ENCODE assay signal across 11 mouse cellular contexts in the genomic region with DNA sequence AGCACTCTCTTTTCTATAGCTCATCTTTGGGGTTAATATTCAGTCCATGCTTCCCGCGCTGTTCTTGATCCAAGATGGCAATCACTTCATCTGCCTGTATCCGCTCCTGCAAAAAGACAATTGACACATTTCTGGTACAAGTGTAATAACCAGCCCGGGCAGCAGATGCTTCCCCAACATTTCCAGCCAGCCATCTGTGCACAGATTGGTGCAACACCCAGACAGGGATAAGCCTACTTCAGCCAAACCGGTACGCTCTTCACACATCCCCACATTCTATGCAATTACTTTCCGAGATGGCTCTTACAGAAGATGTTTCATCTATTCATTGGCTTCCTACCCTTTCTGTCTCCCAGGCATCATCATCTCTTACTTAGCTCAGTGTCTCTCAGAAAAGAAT.
DNase-seq lines count a peak whose midpoint lies in the region; ATAC-seq and TF ChIP-seq lines count a peak whose summit lies in the region.
"Had no signal": no experiment of that assay in that cellular context is flagged by ENCODE, and none has a peak within 500 bp of the region (broad histone marks: within the 10 kb centered on the region; RNA-seq: fewer than 3 reads in every experiment).

No protein-coding gene starts in this region.

- peak; percentile 83 for DNase-seq in forebrain, embryonic 14.5 days (ENCODE audit: low spot score)
- DNase-seq in forebrain, postnatal 0 days, result peak; percentile 79
- DNase-seq in layer of hippocampus, postnatal 10 days (ENCODE audit: low spot score in 2 of 2), result peak; percentile 57 to 60
- DNase-seq in right cerebral cortex, adult 18-20 months, result peak; percentile 72
- no peak for DNase-seq in limb, embryonic 10.5 days (ENCODE audit: low spot score)
- no peak for DNase-seq in ovary, postnatal 10 days (ENCODE audit: low spot score)
- DNase-seq in T-cell, adult 2 months (ENCODE audit: low spot score), result no peak
- DNase-seq: thymus, postnatal 25 days had no signal

- no peaks in the 10 kb centered on the region for H3K27me3 ChIP-seq in forebrain, embryonic 14.5 days (replicated peaks; ENCODE audit: control insufficient read depth, insufficient read depth, low read length)
- H3K27me3 ChIP-seq in forebrain, postnatal 0 days (ENCODE audit: insufficient read depth, low read length), result no peaks in the 10 kb centered on the region
- no peaks in the 10 kb centered on the region for H3K27me3 ChIP-seq in limb, embryonic 10.5 days (ENCODE audit: low read depth, poor library complexity, severe bottlenecking)
- H3K27me3 ChIP-seq: kidney, embryonic 15.5 days; limb, embryonic 15.5 days; midbrain, embryonic 15.5 days had no signal

- no peak overlapping the region for H3K9ac ChIP-seq in forebrain, embryonic 14.5 days (ENCODE audit: low read length)
- no peak overlapping the region for H3K9ac ChIP-seq in forebrain, postnatal 0 days
- H3K9ac ChIP-seq: kidney, embryonic 15.5 days; limb, embryonic 15.5 days; midbrain, embryonic 15.5 days had no signal

- no peak for TF ChIP-seq CTCF in forebrain, postnatal 0 days (IDR thresholded peaks at IDR 0.05; ENCODE audit: low read depth)

- no peak overlapping the region for H3K27ac ChIP-seq in forebrain, embryonic 14.5 days (ENCODE audit: low read depth, low read length)
- H3K27ac ChIP-seq in forebrain, postnatal 0 days (ENCODE audit: low read depth, low read length), result no peak overlapping the region
- no peak overlapping the region for H3K27ac ChIP-seq in limb, embryonic 10.5 days
- H3K27ac ChIP-seq: kidney, embryonic 15.5 days; limb, embryonic 15.5 days; midbrain, embryonic 15.5 days had no signal

- no peaks in the 10 kb centered on the region for H3K36me3 ChIP-seq in forebrain, embryonic 14.5 days (ENCODE audit: control insufficient read depth, insufficient read depth, low read length)
- H3K36me3 ChIP-seq in forebrain, postnatal 0 days (ENCODE audit: insufficient read depth), result no peaks in the 10 kb centered on the region
- no peaks in the 10 kb centered on the region for H3K36me3 ChIP-seq in limb, embryonic 10.5 days
- H3K36me3 ChIP-seq: midbrain, embryonic 15.5 days had no signal

- no peak overlapping the region for H3K4me3 ChIP-seq in forebrain, embryonic 14.5 days (ENCODE audit: low read depth, low read length)
- H3K4me3 ChIP-seq in forebrain, postnatal 0 days (ENCODE audit: low read depth, low read length), result no peak overlapping the region
- no peak overlapping the region for H3K4me3 ChIP-seq in limb, embryonic 10.5 days
- H3K4me3 ChIP-seq: kidney, embryonic 15.5 days; limb, embryonic 15.5 days; midbrain, embryonic 15.5 days had no signal

- WGBS in forebrain, embryonic 14.5 days, result 64% methylated on average over 7 of the region's 7 CpGs
- 54% methylated on average over 7 of the region's 7 CpGs for WGBS in forebrain, postnatal 0 days
- 97% methylated on average over 7 of the region's 7 CpGs for WGBS in limb, embryonic 10.5 days

- no peaks in the 10 kb centered on the region for H3K4me1 ChIP-seq in forebrain, embryonic 14.5 days (ENCODE audit: control insufficient read depth, insufficient read depth, low read length)
- no peaks in the 10 kb centered on the region for H3K4me1 ChIP-seq in forebrain, postnatal 0 days (ENCODE audit: insufficient read depth)
- H3K4me1 ChIP-seq in limb, embryonic 10.5 days, result no peaks in the 10 kb centered on the region
- H3K4me1 ChIP-seq: kidney, embryonic 15.5 days; limb, embryonic 15.5 days; midbrain, embryonic 15.5 days had no signal

- H3K9me3 ChIP-seq in forebrain, embryonic 14.5 days (replicated peaks; ENCODE audit: control insufficient read depth, low read length), result no peaks in the 10 kb centered on the region
- no peaks in the 10 kb centered on the region for H3K9me3 ChIP-seq in forebrain, postnatal 0 days (ENCODE audit: low read length)
- no peaks in the 10 kb centered on the region for H3K9me3 ChIP-seq in limb, embryonic 10.5 days (replicated peaks)
- H3K9me3 ChIP-seq: kidney, embryonic 15.5 days; limb, embryonic 15.5 days; midbrain, embryonic 15.5 days had no signal

- no peak overlapping the region for H3K4me2 ChIP-seq in forebrain, embryonic 14.5 days (ENCODE audit: low read length)
- H3K4me2 ChIP-seq in forebrain, postnatal 0 days (ENCODE audit: low read depth), result no peak overlapping the region
- H3K4me2 ChIP-seq: kidney, embryonic 15.5 days; limb, embryonic 15.5 days; midbrain, embryonic 15.5 days had no signal

- peak; percentile 90 for ATAC-seq in forebrain, embryonic 14.5 days
- ATAC-seq in forebrain, postnatal 0 days, result peak; percentile 78
- ATAC-seq: midbrain, embryonic 15.5 days had no signal

Comparison
In these comparisons a context has a peak if more than half of its experiments do, and no peak if none do; other contexts are left out.
1. DNase-seq: peak in forebrain, embryonic 14.5 days (single experiment), forebrain, postnatal 0 days (single experiment), layer of hippocampus, postnatal 10 days (2 of 2) and right cerebral cortex, adult 18-20 months (single experiment); none in limb, embryonic 10.5 days (single experiment), ovary, postnatal 10 days (single experiment) and T-cell, adult 2 months (single experiment).